Mouse (Mus musculus): ENCODE measurements around the gene Bcl7c.
"Not testable (repeated sequence)": the region's sequence is repeated elsewhere in the genome, so short reads cannot be mapped to it uniquely, and the experiment has no call there.

Gene Bcl7c

GRCm38 (mm10) chr7:127708207-127709078 is at the start of gene Bcl7c:
Gene Bcl7c (minus strand): TSS chr7:127708933.
- DNase-seq (ENCODE audit: low spot score): peak; percentile 83

- no peak for DNase-seq (ENCODE audit: low spot score)
Measured at GRCm38 (mm10) chr7:127753741-127754140, 45.0 kb upstream of the Bcl7c start.

GRCm38 (mm10) chr7:127753158-127753557 is 44.4 kb upstream of the Bcl7c start:
- no peak for DNase-seq (ENCODE audit: low spot score)

- DNase-seq (ENCODE audit: low spot score): no peak
Measured at GRCm38 (mm10) chr7:127752069-127752468, 43.3 kb upstream of the Bcl7c start.

- no peak for DNase-seq (ENCODE audit: low spot score)
Measured at GRCm38 (mm10) chr7:127751619-127752018, 42.9 kb upstream of the Bcl7c start.

GRCm38 (mm10) chr7:127750131-127751127 is 41.7 kb upstream of the Bcl7c start:
- no peak for DNase-seq (ENCODE audit: low spot score)

- no peak for DNase-seq (ENCODE audit: low spot score)
Measured at GRCm38 (mm10) chr7:127748235-127748560, 39.5 kb upstream of the Bcl7c start.

GRCm38 (mm10) chr7:127747559-127748234 is 39.0 kb upstream of the Bcl7c start:
- no peak for DNase-seq (ENCODE audit: low spot score)

- no peak for DNase-seq (ENCODE audit: low spot score)
Measured at GRCm38 (mm10) chr7:127746494-127747491, 38.1 kb upstream of the Bcl7c start.

GRCm38 (mm10) chr7:127745652-127746493 is 37.1 kb upstream of the Bcl7c start:
- DNase-seq (ENCODE audit: low spot score): peak; percentile 66

GRCm38 (mm10) chr7:127745251-127745651 is 36.5 kb upstream of the Bcl7c start:
- DNase-seq (ENCODE audit: low spot score): peak; percentile 70

- peak; percentile 42 for DNase-seq (ENCODE audit: low spot score)
Measured at GRCm38 (mm10) chr7:127744366-127745045, 35.8 kb upstream of the Bcl7c start, which contains the start of gene Fbxl19. Gene Fbxl19 (plus strand): TSS chr7:127744543.

GRCm38 (mm10) chr7:127732066-127732465 is 23.3 kb upstream of the Bcl7c start, which contains the start of gene Ctf2:
Gene Ctf2 (minus strand): TSS chr7:127732166.
- not testable (repeated sequence) for DNase-seq (ENCODE audit: low spot score)

- DNase-seq (ENCODE audit: low spot score): no peak
Measured at GRCm38 (mm10) chr7:127730170-127730569, 21.4 kb upstream of the Bcl7c start.

- no peak for DNase-seq (ENCODE audit: low spot score)
Measured at GRCm38 (mm10) chr7:127727898-127728297, 19.2 kb upstream of the Bcl7c start.

- DNase-seq (ENCODE audit: low spot score): no peak
Measured at GRCm38 (mm10) chr7:127725924-127726323, 17.2 kb upstream of the Bcl7c start.

GRCm38 (mm10) chr7:127725490-127725889 is 16.8 kb upstream of the Bcl7c start:
- DNase-seq (ENCODE audit: low spot score): no peak

- DNase-seq (ENCODE audit: low spot score): no peak
Measured at GRCm38 (mm10) chr7:127719258-127719657, 10.5 kb upstream of the Bcl7c start.

GRCm38 (mm10) chr7:127718339-127718738 is 9.6 kb upstream of the Bcl7c start:
- no peak for DNase-seq (ENCODE audit: low spot score)

All from spleen, adult 12 weeks (tissue).